Comparison of ENCODE assay signal across 13 mouse cellular contexts in genomic region chr3:94613258-94613878, GRCm38 (mm10). TPM values are rescaled to one million over a fixed set of nuclear protein-coding genes. Genes with fewer than 3 reads are reported as not detected.
DNase-seq lines count a peak whose midpoint lies in the region; ATAC-seq and TF ChIP-seq lines count a peak whose summit lies in the region.
"Had no signal": no experiment of that assay in that cellular context is flagged by ENCODE, and none has a peak within 500 bp of the region (broad histone marks: within the 10 kb centered on the region; RNA-seq: fewer than 3 reads in every experiment).

No protein-coding gene starts in this region.

- no peak for TF ChIP-seq CTCF in thymus, adult 2 months (IDR thresholded peaks at IDR 0.05; ENCODE audit: borderline replicate concordance, control insufficient read depth, extremely low read depth, insufficient read depth, low read length, poor library complexity)

- no peaks in the 10 kb centered on the region; the same call in 1 of the 2 replicates for H3K27me3 ChIP-seq in thymus, adult 2 months (ENCODE audit: control insufficient read depth, insufficient read depth, low read length)
- H3K27me3 ChIP-seq: limb, embryonic 12.5 days had no signal

- no peak overlapping the region for H3K27ac ChIP-seq in thymus, adult 2 months (ENCODE audit: control insufficient read depth, insufficient read depth, low read length)
- H3K27ac ChIP-seq: limb, embryonic 12.5 days had no signal

- no peak overlapping the region for H3K4me3 ChIP-seq in thymus, adult 2 months (ENCODE audit: control insufficient read depth, insufficient read depth, low read length)
- H3K4me3 ChIP-seq: limb, embryonic 12.5 days had no signal

- no peaks in the 10 kb centered on the region for H3K36me3 ChIP-seq in thymus, adult 2 months (ENCODE audit: control insufficient read depth, insufficient read depth, low read length)
- H3K36me3 ChIP-seq: limb, embryonic 12.5 days had no signal

- no peak for ATAC-seq in inflammation-experienced regulatory T-cells, adult 6 months

- WGBS in thymus, adult 2 months: 97% methylated on average over 7 of the region's 7 CpGs

- peak; percentile 28 for DNase-seq in embryo, embryonic 10 days (ENCODE audit: low spot score)
- DNase-seq in embryo, embryonic 11 days: no peak
- peak; percentile 16 to 47 for DNase-seq in kidney, postnatal 4 days
- DNase-seq in kidney, postnatal 14 days: no peak
- peak; percentile 18 for DNase-seq in embryo, embryonic 10.5 days (ENCODE audit: low spot score)
- DNase-seq in heart, postnatal 36 days: peak; percentile 26 to 40
- DNase-seq in thymus, adult 2 months: no peak

- no peaks in the 10 kb centered on the region for H3K4me1 ChIP-seq in thymus, adult 2 months (replicated peaks; ENCODE audit: control insufficient read depth, insufficient read depth, low read length)

- intact Hi-C loops in heart, postnatal 36 days (cut with DNase I): no loop called here

- TF ChIP-seq POLR2A in thymus, adult 2 months (IDR thresholded peaks at IDR 0.05; ENCODE audit: control insufficient read depth, extremely low read depth, insufficient read depth, low read length, poor library complexity): no peak

RNA-seq across cellular contexts. Expression of gene Gm10972, which starts 29.5 kb away (rescaled TPM):
- not detected for total RNA-seq in heart, postnatal 36 days (2021)
- polyA plus RNA-seq in thymus, adult 2 months (2012; rRNA removed): not detected in 2 replicates
- not detected for polyA plus RNA-seq in inflammation-experienced regulatory T-cells, adult 6 months (2017; shearing (Covaris generic))
- total RNA-seq: ES-E14; megakaryocyte, adult 5-6 weeks had no signal
- polyA plus RNA-seq: frontal cortex, adult 2 months; limb, embryonic 12.5 days; urinary bladder, adult 2 months had no signal

RNA-seq across cellular contexts. Expression of gene Snx27, which starts 30.9 kb away (rescaled TPM):
- total RNA-seq in heart, postnatal 36 days (2021): 10 to 100 TPM; 27.8 to 28.8 TPM
- polyA plus RNA-seq in thymus, adult 2 months (2012; rRNA removed): 13.9 and 15.5 TPM in 2 replicates
- 10 to 100 TPM; 12.2 to 17.5 (median 16.6) TPM for polyA plus RNA-seq in inflammation-experienced regulatory T-cells, adult 6 months (2017; shearing (Covaris generic))

RNA-seq across cellular contexts. Expression of gene Tuft1, which starts 45.3 kb away (rescaled TPM):
- 1 to 10 TPM; 2.5 to 2.9 TPM for total RNA-seq in heart, postnatal 36 days (2021)
- polyA plus RNA-seq in thymus, adult 2 months (2012; rRNA removed): 6.4 and 10.1 TPM in 2 replicates
- polyA plus RNA-seq in inflammation-experienced regulatory T-cells, adult 6 months (2017; shearing (Covaris generic)): 1 to 10 TPM; 1.8 to 3.9 (median 3.3) TPM

Comparison
In these comparisons a context has a peak if more than half of its experiments do, and no peak if none do; other contexts are left out.
1. DNase-seq: peak in embryo, embryonic 10 days (single experiment), kidney, postnatal 4 days (2 of 2), embryo, embryonic 10.5 days (single experiment) and heart, postnatal 36 days (2 of 2); none in embryo, embryonic 11 days (single experiment), kidney, postnatal 14 days (single experiment) and thymus, adult 2 months (single experiment).